Mouse (Mus musculus): ENCODE data around the gene Cenpo. TPM values are rescaled to one million over a fixed set of nuclear protein-coding genes. Genes with fewer than 3 reads are reported as not detected.

The Cenpo gene
- polyA plus RNA-seq (2012; rRNA removed), result 16.8 and 17.5 TPM in 2 replicates

GRCm38 (mm10) chr12:4233572-4234508 lies at the start of gene Cenpo, which contains the start of gene Ptrhd1:
Gene Cenpo (minus strand): TSS chr12:4234294.
Gene Ptrhd1 (plus strand): TSS chr12:4234027.

Other genes starting within 250 kb of the Cenpo start
- 35.6 and 36.4 TPM in 2 replicates for gene Efr3b, start 195.4 kb downstream of the Cenpo start, polyA plus RNA-seq (2012; rRNA removed)
- 18.9 and 19.1 TPM in 2 replicates for gene Dnajc27, start 151.7 kb downstream of the Cenpo start, polyA plus RNA-seq (2012; rRNA removed)
- gene Adcy3, start 101.2 kb downstream of the Cenpo start, polyA plus RNA-seq (2012; rRNA removed), result 8.8 and 10.7 TPM in 2 replicates
- 5.5 and 6.1 TPM in 2 replicates for gene Ptrhd1, start 267 bp downstream of the Cenpo start, polyA plus RNA-seq (2012; rRNA removed)
- 31.8 and 35.1 TPM in 2 replicates for gene Ncoa1, start 242.9 kb upstream of the Cenpo start, polyA plus RNA-seq (2012; rRNA removed)